Mouse (Mus musculus) ES-E14 (cell line): Measurements from ENCODE around the gene Tspan13. TPM values are rescaled to one million over a fixed set of nuclear protein-coding genes. Genes with fewer than 3 reads are reported as not detected.

ENCODE experiments used
- DNase-seq: peaks from one replicate; pipeline ENCODE4 v3.0.0-alpha.2; 2013; ENCODE audit warnings: low read depth, low spot score
- H3K27ac ChIP-seq: 2 replicates; pipeline ENCODE4 v1.5.1; 2012; ENCODE audit warnings: low read depth, mild to moderate bottlenecking, low read length, moderate library complexity, mixed read lengths; ENCODE audit not compliant: poor library complexity, insufficient read depth, severe bottlenecking
- H3K36me3 ChIP-seq: 2 replicates; pipeline ENCODE4 v1.6.1; 2012; ENCODE audit warnings: mild to moderate bottlenecking, low read length, moderate library complexity, mixed read lengths; ENCODE audit not compliant: control insufficient read depth, poor library complexity, insufficient read depth, severe bottlenecking
- H3K4me1 ChIP-seq, 2 experiments: fragments of 150-350 bp in 1 of 2; sonication (generic) in 1 of 2; 2 replicates each; pipeline ENCODE4 v1.6.1; 2012; ENCODE audit warnings: low read length in 2 of 2, mild to moderate bottlenecking in 1 of 2, mixed read lengths in 1 of 2; ENCODE audit not compliant: control insufficient read depth in 2 of 2, insufficient read depth in 2 of 2, poor library complexity in 1 of 2
- H3K4me3 ChIP-seq, 2 experiments: fragments of 150-350 bp in 1 of 2; sonication (generic) in 1 of 2; 2 replicates each; pipeline ENCODE4 v1.5.1; 2012; ENCODE audit warnings: low read length in 2 of 2, low read depth in 1 of 2, mild to moderate bottlenecking in 1 of 2, mixed read lengths in 1 of 2; ENCODE audit not compliant: insufficient read depth in 1 of 2, poor library complexity in 1 of 2, severe bottlenecking in 1 of 2
- H3K9ac ChIP-seq: 2 replicates; pipeline ENCODE4 v1.6.1; 2012; ENCODE audit warnings: low read depth, mild to moderate bottlenecking, low read length, mixed read lengths; ENCODE audit not compliant: poor library complexity, insufficient read depth, severe bottlenecking
- H3K9me3 ChIP-seq: fragments of 150-350 bp; sonication (generic); 2 replicates; pipeline ENCODE4 v1.6.1; 2012; ENCODE audit warnings: low read depth, mild to moderate bottlenecking, low read length; ENCODE audit not compliant: control insufficient read depth, insufficient read depth
- CHD2 ChIP-seq: IDR thresholded peaks from 2 replicates; pipeline ENCODE4 v1.6.1; 2014; ENCODE audit warnings: mild to moderate bottlenecking, low read depth, low read length, inconsistent platforms
- HCFC1 ChIP-seq: IDR thresholded peaks from 2 replicates; pipeline ENCODE4 v1.6.1; 2012; ENCODE audit warnings: low read length, inconsistent platforms, borderline replicate concordance; ENCODE audit not compliant: insufficient read depth
- MAFK ChIP-seq: IDR thresholded peaks from 2 replicates; pipeline ENCODE4 v1.6.1; 2014; ENCODE audit warnings: mild to moderate bottlenecking, low read depth, low read length, inconsistent platforms; ENCODE audit not compliant: insufficient read depth
- ZC3H11A ChIP-seq: IDR thresholded peaks from 2 replicates; pipeline ENCODE4 v1.6.1; 2012; ENCODE audit warnings: low read depth, mild to moderate bottlenecking, inconsistent platforms, low read length, borderline replicate concordance
- ZNF384 ChIP-seq: IDR thresholded peaks from 2 replicates; pipeline ENCODE4 v1.6.1; 2012; ENCODE audit warnings: low read depth, low read length, inconsistent platforms
- in situ Hi-C, 2 experiments: fragments of 600-800 bp; cut with MboI; formaldehyde crosslinking; loops; one replicate each; pipeline ENCODE4 v1.15.1; 2025; ENCODE audit warnings: low sequenced_read_pairs in 2 of 2, inconsistent platforms in 1 of 2; ENCODE audit not compliant: unreplicated experiment in 2 of 2
- total RNA-seq: library from RNA; depleted of rRNA; stranded (reverse); fragments of 300-350 nt; gene quantifications from 2 replicates; pipeline ENCODE4 v1.2.3, GENCODE M21; 2012

Gene Tspan13
- total RNA-seq, 1 experiment: 31.9 TPM

DNA sequence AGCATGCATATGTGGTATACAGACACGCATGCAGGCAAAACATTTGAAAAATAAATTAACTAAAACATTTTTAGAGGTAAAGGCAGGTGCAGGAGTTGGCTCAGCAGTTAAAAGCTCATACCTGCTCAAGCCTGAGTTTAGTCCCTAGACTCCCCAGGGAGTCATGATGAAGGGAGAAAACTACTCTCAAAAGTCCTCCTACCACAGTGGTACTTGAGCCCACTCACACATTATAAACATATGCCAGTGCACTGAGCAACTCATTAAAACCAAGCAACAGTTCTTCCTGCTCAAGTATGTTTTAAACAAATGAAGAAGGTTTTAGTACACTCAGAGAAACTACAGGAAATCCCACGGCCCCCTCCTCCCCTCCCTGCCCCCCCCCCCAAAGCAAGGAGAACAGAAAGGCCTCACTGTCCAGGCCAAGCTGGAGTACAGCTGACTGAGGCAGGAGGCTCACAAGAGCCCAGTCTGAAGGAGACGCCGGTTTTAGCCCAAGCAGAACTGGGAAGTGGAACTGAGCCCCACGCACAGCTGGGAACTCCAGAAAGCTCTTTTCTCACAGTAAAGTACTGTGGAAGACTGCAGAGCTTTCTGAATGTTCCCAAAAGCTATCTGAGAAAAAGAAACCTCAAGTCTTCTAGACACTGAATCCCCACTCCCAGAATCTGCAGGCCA lies 13.2 kb downstream of the Tspan13 start:
- no peak for DNase-seq
- no peak overlapping the region for H3K4me3 ChIP-seq
- in situ Hi-C loops: no loop called here
- no peak overlapping the region; the same call in 1 of the 2 replicates for H3K9ac ChIP-seq
- no peaks in the 10 kb centered on the region; the same call in 1 of the 2 replicates for H3K36me3 ChIP-seq
- no peaks in the 10 kb centered on the region for H3K9me3 ChIP-seq
- no peak for TF ChIP-seq ZNF384
- TF ChIP-seq CHD2: no peak
- TF ChIP-seq ZC3H11A: no peak
- TF ChIP-seq HCFC1: no peak
- no peak for TF ChIP-seq MAFK
- H3K27ac ChIP-seq: no peak overlapping the region
- peaks cover 0 to 2% of the 10 kb centered on the region in 2 experiments; a peak in 1 of 4 replicates for H3K4me1 ChIP-seq

DNA sequence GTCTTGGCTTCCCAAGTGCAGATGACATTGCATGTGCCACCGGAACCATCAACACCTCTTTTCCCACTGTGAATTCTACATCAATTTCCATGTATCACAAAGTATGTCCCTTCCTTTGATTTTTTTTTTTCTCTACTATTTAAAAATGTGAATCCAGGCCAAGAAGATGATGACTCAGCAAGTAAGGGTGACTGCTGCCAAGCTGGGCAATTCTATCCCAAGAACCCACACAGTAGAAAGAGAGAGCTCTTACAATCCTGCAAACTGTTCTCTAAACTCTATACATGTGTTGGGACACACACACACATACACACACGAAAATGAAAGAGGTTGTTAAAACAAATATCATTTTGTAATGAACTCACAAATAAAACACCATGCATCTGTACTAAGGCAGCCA lies 15.1 kb downstream of the Tspan13 start:
- Histone ChIP-seq H3K27ac (no peak overlapping the region), H3K9ac (no peak overlapping the region), H3K9me3 (no peaks in the 10 kb centered on the region), H3K36me3 (no peaks in the 10 kb centered on the region; the same call in 1 of the 2 replicates), H3K4me3 (no peak overlapping the region), H3K4me1 (peaks cover 2 to 4% of the 10 kb centered on the region in 2 experiments; a peak in 2 of 4 replicates)
- in situ Hi-C loops: no loop called here
- no peak for DNase-seq
- TF ChIP-seq ZNF384: no peak
- peak; percentile 63; the same call in 1 of the 2 replicates for TF ChIP-seq MAFK

GRCm38 (mm10) chr12:36026126-36026525 lies 16.2 kb downstream of the Tspan13 start:
- Histone ChIP-seq H3K4me3 (no peak overlapping the region), H3K27ac (no peak overlapping the region), H3K36me3 (no peaks in the 10 kb centered on the region; the same call in 1 of the 2 replicates), H3K9ac (no peak overlapping the region), H3K4me1 (peaks cover 2 to 7% of the 10 kb centered on the region in 2 experiments; a peak in 2 of 4 replicates), H3K9me3 (no peaks in the 10 kb centered on the region)
- no peak for DNase-seq
- TF ChIP-seq MAFK: no peak
- no peak for TF ChIP-seq ZNF384
- TF ChIP-seq ZC3H11A: no peak
- no peak for TF ChIP-seq CHD2
- in situ Hi-C loops: no loop called here

DNA sequence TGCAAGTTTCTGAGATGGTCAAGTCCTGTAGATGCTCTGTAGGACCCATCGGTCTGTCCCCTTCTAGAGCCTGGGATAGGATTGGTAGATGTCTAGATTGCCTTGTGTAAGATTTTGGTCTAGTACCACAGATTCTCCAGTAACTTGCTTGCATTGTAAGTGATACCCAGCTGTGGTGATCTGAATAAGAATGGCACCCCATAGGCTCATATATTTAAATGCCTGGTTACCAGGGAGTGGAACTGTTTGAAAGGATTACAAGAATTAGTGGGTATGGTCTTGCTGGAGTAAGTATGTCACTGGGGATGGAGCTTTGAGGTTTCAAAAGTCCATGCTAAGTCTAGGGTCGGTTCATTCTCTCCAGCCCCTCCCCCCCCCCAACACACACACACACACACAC lies 21.6 kb downstream of the Tspan13 start:
- Histone ChIP-seq H3K9me3 (no peaks in the 10 kb centered on the region), H3K9ac (no peak overlapping the region), H3K27ac (no peak overlapping the region), H3K4me1 (peaks cover 5 to 9% of the 10 kb centered on the region in 2 experiments; a peak in 2 of 4 replicates), H3K36me3 (peaks cover 3% of the 10 kb centered on the region; the same call in 1 of the 2 replicates), H3K4me3 (no peak overlapping the region)
- DNase-seq: no peak
- in situ Hi-C loops: no loop called here
- no peak for TF ChIP-seq HCFC1
- TF ChIP-seq ZC3H11A: no peak

- no peak overlapping the region for H3K27ac ChIP-seq
- H3K36me3 ChIP-seq: 0 out of 2 replicates have a peak, but pooled peaks cover 3% of the 10 kb centered on the region
- in situ Hi-C loops: no loop called here
- H3K4me1 ChIP-seq: peaks cover 5 to 9% of the 10 kb centered on the region in 2 experiments; a peak in 2 of 4 replicates
- no peak for TF ChIP-seq HCFC1
- no peak for TF ChIP-seq ZC3H11A
- no peak for DNase-seq
- no peak overlapping the region for H3K9ac ChIP-seq
- H3K4me3 ChIP-seq: no peak overlapping the region
- no peaks in the 10 kb centered on the region for H3K9me3 ChIP-seq
Measured at GRCm38 (mm10) chr12:36020081-36020480, 22.2 kb downstream of the Tspan13 start.
